In genomic region chr10:16640136-16640535, GRCm38 (mm10) we compare ENCODE assay signal across 30 mouse cellular contexts.
DNase-seq lines count a peak whose midpoint lies in the region; ATAC-seq lines count a peak whose summit lies in the region.
"Had no signal": no experiment of that assay in that cellular context is flagged by ENCODE, and none has a peak within 500 bp of the region (broad histone marks: within the 10 kb centered on the region; RNA-seq: fewer than 3 reads in every experiment).

No protein-coding gene starts in this region.

- no peak overlapping the region for H3K27ac ChIP-seq in neural tube, embryonic 15.5 days (replicated peaks)
- H3K27ac ChIP-seq in embryonic facial prominence, embryonic 10.5 days (replicated peaks): no peak overlapping the region
- H3K27ac ChIP-seq: embryonic facial prominence, embryonic 12.5 days; forebrain, embryonic 15.5 days; hindbrain, embryonic 13.5 days; liver, embryonic 14.5 days; midbrain, embryonic 12.5 days; stomach, postnatal 0 days had no signal

- no peaks in the 10 kb centered on the region for H3K27me3 ChIP-seq in neural tube, embryonic 15.5 days (replicated peaks)
- H3K27me3 ChIP-seq in embryonic facial prominence, embryonic 10.5 days (replicated peaks; ENCODE audit: low read depth, poor library complexity, severe bottlenecking): no peaks in the 10 kb centered on the region
- H3K27me3 ChIP-seq: embryonic facial prominence, embryonic 12.5 days; forebrain, embryonic 15.5 days; hindbrain, embryonic 13.5 days; midbrain, embryonic 12.5 days had no signal

- no peak overlapping the region for H3K4me3 ChIP-seq in neural tube, embryonic 15.5 days (replicated peaks)
- no peak overlapping the region for H3K4me3 ChIP-seq in embryonic facial prominence, embryonic 10.5 days
- H3K4me3 ChIP-seq: embryonic facial prominence, embryonic 12.5 days; forebrain, embryonic 15.5 days; hindbrain, embryonic 13.5 days; midbrain, embryonic 12.5 days had no signal

- no peaks in the 10 kb centered on the region for H3K36me3 ChIP-seq in neural tube, embryonic 15.5 days
- H3K36me3 ChIP-seq in embryonic facial prominence, embryonic 10.5 days (replicated peaks): no peaks in the 10 kb centered on the region
- H3K36me3 ChIP-seq: embryonic facial prominence, embryonic 12.5 days; forebrain, embryonic 15.5 days; hindbrain, embryonic 13.5 days; midbrain, embryonic 12.5 days had no signal

- no peak overlapping the region for H3K4me2 ChIP-seq in neural tube, embryonic 15.5 days
- H3K4me2 ChIP-seq: embryonic facial prominence, embryonic 12.5 days; forebrain, embryonic 15.5 days; heart, embryonic 11.5 days; hindbrain, embryonic 13.5 days; midbrain, embryonic 12.5 days had no signal

- H3K9me3 ChIP-seq in neural tube, embryonic 15.5 days (replicated peaks): 0 out of 2 replicates have a peak, but pooled peaks cover 3% of the 10 kb centered on the region
- H3K9me3 ChIP-seq in embryonic facial prominence, embryonic 10.5 days: no peaks in the 10 kb centered on the region
- H3K9me3 ChIP-seq: embryonic facial prominence, embryonic 12.5 days; forebrain, embryonic 15.5 days; hindbrain, embryonic 13.5 days; midbrain, embryonic 12.5 days had no signal

- no peaks in the 10 kb centered on the region for H3K4me1 ChIP-seq in neural tube, embryonic 15.5 days
- peaks cover 19% of the 10 kb centered on the region for H3K4me1 ChIP-seq in embryonic facial prominence, embryonic 10.5 days
- H3K4me1 ChIP-seq: embryonic facial prominence, embryonic 12.5 days; forebrain, embryonic 15.5 days; hindbrain, embryonic 13.5 days; midbrain, embryonic 12.5 days had no signal

- ATAC-seq in neural tube, embryonic 15.5 days (ENCODE audit: low FRiP score): no peak
- ATAC-seq: CD4-positive, CD25-positive, alpha-beta regulatory T cell, adult 4 months; forebrain, embryonic 15.5 days; intestine, postnatal 0 days had no signal

- DNase-seq in kidney, adult 9 months: peak; percentile 1
- DNase-seq in kidney, postnatal 25 days: no peak
- DNase-seq in neural tube, embryonic 10.5 days (ENCODE audit: extremely low spot score, low spot score): peak; percentile 25
- peak; percentile 70 for DNase-seq in embryonic facial prominence, embryonic 10.5 days (ENCODE audit: low spot score)
- peak; percentile 20 for DNase-seq in yolk sac, embryonic 10.5 days (ENCODE audit: low spot score)
- DNase-seq in ovary, postnatal 14 days (ENCODE audit: low spot score): no peak
- DNase-seq in adrenal gland, postnatal 14 days: no peak
- DNase-seq: adrenal gland, postnatal 36 days; cerebellum, adult 8-10 months; cerebellum, postnatal 25 days; gastrocnemius, postnatal 14 days; heart, postnatal 36 days; kidney, postnatal 4 days; left cerebral cortex, postnatal 4 days; liver; lung, adult 2 months; lung, postnatal 10 days; right cerebral cortex, postnatal 25 days; thymus, adult 18-20 months; thymus, postnatal 25 days had no signal

- no peak overlapping the region for H3K9ac ChIP-seq in neural tube, embryonic 15.5 days (replicated peaks)
- H3K9ac ChIP-seq: embryonic facial prominence, embryonic 12.5 days; forebrain, embryonic 15.5 days; hindbrain, embryonic 13.5 days; liver, embryonic 14.5 days; midbrain, embryonic 12.5 days had no signal

- WGBS in neural tube, embryonic 15.5 days: 83% methylated on average over 4 of the region's 4 CpGs
- 14% methylated on average over 4 of the region's 4 CpGs for WGBS in embryonic facial prominence, embryonic 10.5 days

Comparison
In these comparisons a context has a peak if more than half of its experiments do, and no peak if none do; other contexts are left out.
1. DNase-seq: peak in kidney, adult 9 months (single experiment), neural tube, embryonic 10.5 days (single experiment), embryonic facial prominence, embryonic 10.5 days (single experiment) and yolk sac, embryonic 10.5 days (single experiment); none in kidney, postnatal 25 days (0 of 2), ovary, postnatal 14 days (single experiment) and adrenal gland, postnatal 14 days (single experiment).